Mouse (Mus musculus) erythroblast, embryonic 14.5 days (primary cell): ENCODE results near the gene Prlh.

Source experiments
- GATA1 ChIP-seq: IDR thresholded peaks from 2 replicates; pipeline ENCODE4 v1.6.1; 2012; ENCODE audit warnings: low read length, inconsistent platforms, mixed read lengths
- TAL1 ChIP-seq: IDR thresholded peaks from 3 replicates; pipeline ENCODE4 v1.6.1; 2012; ENCODE audit warnings: low read length, inconsistent platforms, mixed read lengths

- TF ChIP-seq GATA1 (no peak), TAL1 (no peak)
These were observed 3.6 kb upstream of the Prlh start for GRCm38 (mm10) chr1:90949309-90949708.
